Mouse (Mus musculus) embryonic facial prominence, embryonic 14.5 days (tissue): ENCODE measurements around the gene Mrpl16. TPM values are rescaled to one million over a fixed set of nuclear protein-coding genes. Genes with fewer than 3 reads are reported as not detected.
A peak's percentile ranks its signal among the peaks of the same experiment; 100 is the strongest.

Source experiments
- ATAC-seq: fragments of 200-750 bp; cut with Nextera tagmentation; 2 replicates; pipeline ENCODE4 v1.8.0; 2017; ENCODE audit warnings: low read depth, moderate number of reproducible peaks, moderate TSS enrichment
- DNase-seq: peaks from one replicate; pipeline ENCODE4 v3.0.0-alpha.2; 2015; ENCODE audit warnings: low spot score
- H3K27ac ChIP-seq: fragments of 300-500 bp; sonication (generic); replicated peaks from 2 replicates; pipeline ENCODE4 v1.5.1; 2014; ENCODE audit warnings: low read depth, mild to moderate bottlenecking, low read length, moderate library complexity
- H3K27me3 ChIP-seq: fragments of 300-500 bp; sonication (generic); replicated peaks from 2 replicates; pipeline ENCODE4 v1.6.1; 2014; ENCODE audit warnings: low read length; ENCODE audit not compliant: control insufficient read depth, insufficient read depth
- H3K36me3 ChIP-seq: fragments of 300-500 bp; sonication (generic); 2 replicates; pipeline ENCODE4 v1.6.1; 2014; ENCODE audit warnings: low read length, mixed read lengths; ENCODE audit not compliant: control insufficient read depth, insufficient read depth
- H3K4me1 ChIP-seq: fragments of 300-500 bp; sonication (generic); 2 replicates; pipeline ENCODE4 v1.6.1; 2014; ENCODE audit warnings: antibody characterized with exemption, low read length; ENCODE audit not compliant: control insufficient read depth, insufficient read depth
- H3K4me2 ChIP-seq: fragments of 300-500 bp; sonication (generic); 2 replicates; pipeline ENCODE4 v1.6.1; 2014; ENCODE audit warnings: low read depth, mild to moderate bottlenecking, low read length, moderate library complexity, mixed read lengths
- H3K4me3 ChIP-seq: fragments of 300-500 bp; sonication (generic); 2 replicates; pipeline ENCODE4 v1.5.1; 2014; ENCODE audit warnings: low read depth, mild to moderate bottlenecking, low read length
- H3K9ac ChIP-seq: fragments of 300-500 bp; sonication (generic); 2 replicates; pipeline ENCODE4 v1.6.1; 2014; ENCODE audit warnings: low read depth, mild to moderate bottlenecking, low read length, moderate library complexity, mixed read lengths
- H3K9me3 ChIP-seq: fragments of 300-500 bp; sonication (generic); 2 replicates; pipeline ENCODE4 v1.6.1; 2016; ENCODE audit warnings: low read length; ENCODE audit not compliant: control insufficient read depth
- WGBS: fragments of 180-500 bp; shearing (Covaris S2); extraction: QIAGEN DNeasy Blood & Tissue Kit; methylation state at CpG from one replicate; pipeline ENCODE4 v1.1.7; 2014; 5-methylcytosine and 5-hydroxymethylcytosine counted together
- polyA plus RNA-seq: library from polyadenylated mRNA; unstranded; fragments of >200 nt; fragmentation: Nextera tagmentation; extraction: Ambion mirVana; gene quantifications from 2 replicates; pipeline ENCODE4 v1.2.1, GENCODE M21; 2014

The Mrpl16 gene
- polyA plus RNA-seq, 1 experiment from 2014 or later: 48.9 TPM

- Histone ChIP-seq H3K4me2 (peak overlapping the region; percentile 57), H3K4me3 (peak overlapping the region; percentile 65), H3K9ac (peak overlapping the region; percentile 73), H3K27ac (no peak overlapping the region), H3K27me3 (peaks cover 43% of the 10 kb centered on the region), H3K36me3 (no peaks in the 10 kb centered on the region), H3K9me3 (no peaks in the 10 kb centered on the region), H3K4me1 (no peaks in the 10 kb centered on the region)
- DNase-seq: peak; percentile 65
- under 1% methylated on average over 40 of the region's 83 CpGs for WGBS
- peak; percentile 90 for ATAC-seq
These were observed 48.3 kb downstream of the Mrpl16 start for GRCm38 (mm10) chr19:11818199-11819142.

GRCm38 (mm10) chr19:11819143-11819700, 49.0 kb downstream of the Mrpl16 start, which contains the start of gene Stx3:
TSS of gene Stx3 (minus strand) at chr19:11819403.
- DNase-seq: peak; percentile 8
- H3K4me3 ChIP-seq: peak within 1 kb of the TSS; percentile 65
- H3K27ac ChIP-seq: no peak within 1 kb of the TSS
- H3K27me3 ChIP-seq: peaks cover 43% of the 10 kb centered on the region
- peak within 1 kb of the TSS; percentile 57 for H3K4me2 ChIP-seq
- no peaks in the 10 kb centered on the region for H3K9me3 ChIP-seq
- under 1% methylated on average over 20 of the region's 20 CpGs for whole genome bisulfite sequencing
- peak within 1 kb of the TSS; percentile 73 for H3K9ac ChIP-seq
- no peaks in the 10 kb centered on the region for H3K4me1 ChIP-seq
- H3K36me3 ChIP-seq: no peaks in the 10 kb centered on the region
- no peak for ATAC-seq

- Histone ChIP-seq H3K27me3 (peaks cover 43% of the 10 kb centered on the region), H3K9me3 (no peaks in the 10 kb centered on the region), H3K36me3 (no peaks in the 10 kb centered on the region), H3K9ac (no peak overlapping the region), H3K4me3 (peak overlapping the region; percentile 65), H3K27ac (no peak overlapping the region), H3K4me2 (peak overlapping the region; percentile 57), H3K4me1 (no peaks in the 10 kb centered on the region)
- ATAC-seq: peak; percentile 77; the same call in 1 of the 2 replicates
- WGBS: under 1% methylated on average over 15 of the region's 15 CpGs
- peak; percentile 84 for DNase-seq
These were observed 49.6 kb downstream of the Mrpl16 start for GRCm38 (mm10) chr19:11819800-11820199.

GRCm38 (mm10) chr19:11820211-11820610, 50.0 kb downstream of the Mrpl16 start:
- no peak for ATAC-seq

GRCm38 (mm10) chr19:11823346-11824065, 53.3 kb downstream of the Mrpl16 start:
- Histone ChIP-seq H3K4me1 (no peaks in the 10 kb centered on the region), H3K27me3 (peaks cover 18% of the 10 kb centered on the region), H3K9me3 (no peaks in the 10 kb centered on the region), H3K9ac (no peak overlapping the region), H3K4me3 (no peak overlapping the region), H3K4me2 (no peak overlapping the region), H3K36me3 (no peaks in the 10 kb centered on the region), H3K27ac (no peak overlapping the region)
- ATAC-seq (no peak), DNase-seq (no peak)
- 37% methylated on average over 4 of the region's 4 CpGs for WGBS

More at GRCm38 (mm10) chr19:11820211-11820610, 50.0 kb downstream of the Mrpl16 start:
- Histone ChIP-seq H3K4me3 (peak overlapping the region; percentile 65; the same call in 1 of the 2 replicates), H3K9ac (no peak overlapping the region), H3K36me3 (no peaks in the 10 kb centered on the region), H3K27ac (no peak overlapping the region), H3K27me3 (peaks cover 43% of the 10 kb centered on the region), H3K4me1 (no peaks in the 10 kb centered on the region), H3K9me3 (no peaks in the 10 kb centered on the region), H3K4me2 (peak overlapping the region; percentile 57)
- no peak for DNase-seq
- 19% methylated on average over 6 of the region's 6 CpGs for WGBS

Other genes with a start within 250 kb of the Mrpl16 start
- gene Ms4a4d, start 233.6 kb upstream of the Mrpl16 start, polyA plus RNA-seq: 1.1 and 1.5 TPM in 2 replicates
- 7.4 and 9.3 TPM in 2 replicates for gene Ms4a6d, start 165.5 kb upstream of the Mrpl16 start, polyA plus RNA-seq
- gene Ms4a2, start 146.7 kb upstream of the Mrpl16 start, polyA plus RNA-seq: 0.94 and 1.6 TPM in 2 replicates
- gene Ms4a3, start 129.5 kb upstream of the Mrpl16 start, polyA plus RNA-seq: 0.36 TPM in 1 of 2 replicates, not detected in the other
- not detected in 2 replicates for gene Oosp2, start 109.8 kb upstream of the Mrpl16 start, polyA plus RNA-seq
- gene Oosp1, start 79.2 kb upstream of the Mrpl16 start, polyA plus RNA-seq: not detected in 2 replicates
- gene Oosp3, start 73.3 kb upstream of the Mrpl16 start, polyA plus RNA-seq: not detected in 2 replicates
- not detected in 2 replicates for gene Gif, start 22.8 kb upstream of the Mrpl16 start, polyA plus RNA-seq
- gene Stx3, start 49.0 kb downstream of the Mrpl16 start, polyA plus RNA-seq: 8.7 and 8.8 TPM in 2 replicates
- gene Olfr1417, start 68.8 kb downstream of the Mrpl16 start, polyA plus RNA-seq: not detected in 2 replicates
- gene Olfr1418, start 90.7 kb downstream of the Mrpl16 start, polyA plus RNA-seq: not detected in 2 replicates
- not detected in 2 replicates for gene Olfr1419, start 104.7 kb downstream of the Mrpl16 start, polyA plus RNA-seq
- gene Olfr1420, start 116.2 kb downstream of the Mrpl16 start, polyA plus RNA-seq: 0.19 and 0.22 TPM in 2 replicates
- 18.7 and 19.4 TPM in 2 replicates for gene Patl1, start 142.0 kb downstream of the Mrpl16 start, polyA plus RNA-seq
- gene Osbp, start 195.6 kb downstream of the Mrpl16 start, polyA plus RNA-seq: 9.0 and 10.1 TPM in 2 replicates